Mouse (Mus musculus) embryo, embryonic 9.5 days (tissue): ENCODE results near the gene Isy1.

Experiments used
- DNase-seq: peaks from one replicate; pipeline ENCODE4 v3.0.0-alpha.2; 2017; ENCODE audit errors: extremely low spot score

Gene Isy1

GRCm38 (mm10) chr6:87805448-87805847, 33.1 kb downstream of the Isy1 start:
- no peak for DNase-seq

GRCm38 (mm10) chr6:87804886-87805285, 33.7 kb downstream of the Isy1 start:
- DNase-seq = no peak

- no peak for DNase-seq
Observed at GRCm38 (mm10) chr6:87804036-87804435, 34.6 kb downstream of the Isy1 start.

- DNase-seq = no peak
Observed at GRCm38 (mm10) chr6:87802462-87802861, 36.1 kb downstream of the Isy1 start.

- DNase-seq = no peak
Observed at GRCm38 (mm10) chr6:87799576-87799975, 39.0 kb downstream of the Isy1 start.

GRCm38 (mm10) chr6:87797321-87797720, 41.3 kb downstream of the Isy1 start:
- DNase-seq = no peak

- DNase-seq = no peak
Observed at GRCm38 (mm10) chr6:87796251-87796880, 42.2 kb downstream of the Isy1 start.

GRCm38 (mm10) chr6:87795385-87796150, 43.0 kb downstream of the Isy1 start:
- DNase-seq = no peak

GRCm38 (mm10) chr6:87793821-87794510, 44.6 kb downstream of the Isy1 start:
- no peak for DNase-seq

GRCm38 (mm10) chr6:87791826-87792225, 46.8 kb downstream of the Isy1 start:
- DNase-seq = no peak

- no peak for DNase-seq
Observed at GRCm38 (mm10) chr6:87790779-87791480, 47.7 kb downstream of the Isy1 start.

- no peak for DNase-seq
Observed at GRCm38 (mm10) chr6:87789791-87790190, 48.8 kb downstream of the Isy1 start.

GRCm38 (mm10) chr6:87788896-87789587, 49.6 kb downstream of the Isy1 start:
- no peak for DNase-seq

- DNase-seq = no peak
Observed at GRCm38 (mm10) chr6:87788266-87788895, 50.2 kb downstream of the Isy1 start.

- DNase-seq = no peak
Observed at GRCm38 (mm10) chr6:87787108-87787890, 51.3 kb downstream of the Isy1 start.

- no peak for DNase-seq
Observed at GRCm38 (mm10) chr6:87786621-87787020, 52.0 kb downstream of the Isy1 start.

GRCm38 (mm10) chr6:87784033-87784432, 54.6 kb downstream of the Isy1 start:
- DNase-seq = no peak

- no peak for DNase-seq
Observed at GRCm38 (mm10) chr6:87780546-87781301, 57.9 kb downstream of the Isy1 start.
